ENCODE assay signal across 19 mouse cellular contexts in the genomic region with DNA sequence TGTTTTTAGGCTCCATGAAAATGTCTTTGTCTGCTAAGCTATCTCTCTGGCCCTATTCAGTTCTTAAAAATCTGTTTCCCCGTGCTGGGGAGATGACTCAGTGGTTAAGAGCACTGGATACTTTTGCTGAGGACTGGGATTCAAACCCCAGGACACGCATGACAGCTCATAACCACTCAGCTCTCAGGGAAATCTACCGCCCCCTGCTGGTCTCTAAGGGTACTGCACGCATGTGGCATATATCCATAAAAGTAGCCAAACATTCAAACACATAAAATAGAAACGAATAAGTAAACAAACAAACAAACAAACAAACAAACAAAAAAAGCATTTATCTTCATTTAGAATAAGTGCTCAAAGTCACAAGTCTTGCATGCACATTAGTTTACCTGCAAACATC.
DNase-seq lines count a peak whose midpoint lies in the region; ATAC-seq and TF ChIP-seq lines count a peak whose summit lies in the region.
"Had no signal": no experiment of that assay in that cellular context is flagged by ENCODE, and none has a peak within 500 bp of the region (broad histone marks: within the 10 kb centered on the region; RNA-seq: fewer than 3 reads in every experiment).

No protein-coding gene starts in this region.

- H3K4me2 ChIP-seq in forebrain, postnatal 0 days (ENCODE audit: low read depth) = no peak overlapping the region
- H3K4me2 ChIP-seq in forebrain, embryonic 16.5 days (ENCODE audit: low read length) = no peak overlapping the region
- H3K4me2 ChIP-seq: forebrain, embryonic 13.5 days; liver, embryonic 15.5 days; neural tube, embryonic 12.5 days had no signal

- DNase-seq in forebrain, postnatal 0 days = no peak
- DNase-seq in left cerebral cortex, adult 2 months (ENCODE audit: extremely low spot score in 1 of 2, low spot score in 2 of 2) = no peak
- DNase-seq in left cerebral cortex, postnatal 25 days (ENCODE audit: low spot score in 2 of 2) = no peak
- DNase-seq in brain, embryonic 14.5 days (ENCODE audit: low read depth) = no peak
- no peak for DNase-seq in embryonic facial prominence, embryonic 10.5 days (ENCODE audit: low spot score)
- DNase-seq in cerebellum, adult 2 months = no peak
- DNase-seq: adrenal gland, postnatal 10 days; cerebellum, adult 9-11 months; embryo, embryonic 11 days; gastrocnemius, postnatal 10 days; heart, postnatal 36 days; layer of hippocampus, adult 9-11 months; right cerebral cortex, postnatal 4 days had no signal

- TF ChIP-seq CTCF in forebrain, postnatal 0 days (IDR thresholded peaks at IDR 0.05; ENCODE audit: low read depth) = peak; percentile 40; the same call in 1 of the 2 replicates
- TF ChIP-seq CTCF in left cerebral cortex, adult 2 months (IDR thresholded peaks at IDR 0.05) = peak; percentile 39
- peak; percentile 88 for TF ChIP-seq CTCF in E14TG2a.4 (conservative IDR thresholded peaks at IDR 0.05; ENCODE audit: low read length)
- peak; percentile 43; the same call in 1 of the 2 replicates for TF ChIP-seq CTCF in brain, embryonic 14.5 days (IDR thresholded peaks at IDR 0.05; ENCODE audit: borderline replicate concordance, extremely low read depth, insufficient read depth, insufficient read length)
- TF ChIP-seq CTCF in cerebellum, adult 2 months (IDR thresholded peaks at IDR 0.05; ENCODE audit: borderline replicate concordance, insufficient read depth, low read depth, low read length) = no peak

- ATAC-seq in forebrain, postnatal 0 days = no peak
- no peak for ATAC-seq in forebrain, embryonic 16.5 days
- ATAC-seq: forebrain, embryonic 13.5 days had no signal

- intact Hi-C loops in left cerebral cortex, adult 2 months (cut with DNase I) = no loop called here
- intact Hi-C loops in left cerebral cortex, postnatal 25 days (cut with DNase I) = no loop called here

- no peaks in the 10 kb centered on the region for H3K4me1 ChIP-seq in forebrain, postnatal 0 days (ENCODE audit: insufficient read depth)
- H3K4me1 ChIP-seq in forebrain, embryonic 16.5 days (replicated peaks; ENCODE audit: control insufficient read depth, insufficient read depth, low read length) = no peaks in the 10 kb centered on the region
- peaks cover 36% of the 10 kb centered on the region for H3K4me1 ChIP-seq in E14TG2a.4 (replicated peaks; ENCODE audit: low read depth, low read length)
- no peaks in the 10 kb centered on the region for H3K4me1 ChIP-seq in embryonic facial prominence, embryonic 10.5 days
- H3K4me1 ChIP-seq in cerebellum, adult 2 months (ENCODE audit: control insufficient read depth, insufficient read depth, low read length) = no peaks in the 10 kb centered on the region; the same call in 1 of the 2 replicates
- H3K4me1 ChIP-seq: liver, embryonic 15.5 days; neural tube, embryonic 12.5 days had no signal

- H3K4me3 ChIP-seq in forebrain, postnatal 0 days (ENCODE audit: low read depth, low read length) = no peak overlapping the region
- H3K4me3 ChIP-seq in forebrain, embryonic 16.5 days (replicated peaks; ENCODE audit: low read length) = no peak overlapping the region
- no peak overlapping the region for H3K4me3 ChIP-seq in left cerebral cortex, adult 2 months
- H3K4me3 ChIP-seq in E14TG2a.4 (replicated peaks; ENCODE audit: low read length) = no peak overlapping the region
- H3K4me3 ChIP-seq in embryonic facial prominence, embryonic 10.5 days = no peak overlapping the region
- H3K4me3 ChIP-seq in cerebellum, adult 2 months (replicated peaks; ENCODE audit: insufficient read depth, low read depth, low read length) = no peak overlapping the region
- H3K4me3 ChIP-seq: forebrain, embryonic 13.5 days; heart, embryonic 10.5 days; liver, embryonic 15.5 days; neural tube, embryonic 12.5 days had no signal

- no peak overlapping the region for H3K27ac ChIP-seq in forebrain, postnatal 0 days (ENCODE audit: low read depth, low read length)
- no peak overlapping the region for H3K27ac ChIP-seq in forebrain, embryonic 16.5 days (ENCODE audit: low read length)
- H3K27ac ChIP-seq in left cerebral cortex, adult 2 months = no peak overlapping the region
- no peak overlapping the region for H3K27ac ChIP-seq in embryonic facial prominence, embryonic 10.5 days (replicated peaks)
- H3K27ac ChIP-seq in cerebellum, adult 2 months (ENCODE audit: insufficient read depth, low read length) = no peak overlapping the region
- H3K27ac ChIP-seq: forebrain, embryonic 13.5 days; heart, embryonic 10.5 days; liver, embryonic 15.5 days; neural tube, embryonic 12.5 days had no signal

- H3K27me3 ChIP-seq in forebrain, postnatal 0 days (ENCODE audit: insufficient read depth, low read length) = no peaks in the 10 kb centered on the region
- H3K27me3 ChIP-seq in forebrain, embryonic 16.5 days (replicated peaks; ENCODE audit: control insufficient read depth, insufficient read depth, low read length) = no peaks in the 10 kb centered on the region
- H3K27me3 ChIP-seq in E14TG2a.4 (ENCODE audit: insufficient read depth, low read length) = peaks cover 5% of the 10 kb centered on the region; the same call in 1 of the 2 replicates
- H3K27me3 ChIP-seq in embryonic facial prominence, embryonic 10.5 days (replicated peaks; ENCODE audit: low read depth, poor library complexity, severe bottlenecking) = no peaks in the 10 kb centered on the region
- no peaks in the 10 kb centered on the region for H3K27me3 ChIP-seq in cerebellum, adult 2 months (ENCODE audit: control insufficient read depth, insufficient read depth, low read length)
- H3K27me3 ChIP-seq: forebrain, embryonic 13.5 days; liver, embryonic 15.5 days; neural tube, embryonic 12.5 days had no signal

- no peak overlapping the region for H3K9ac ChIP-seq in forebrain, postnatal 0 days
- H3K9ac ChIP-seq in forebrain, embryonic 16.5 days (replicated peaks; ENCODE audit: low read depth, low read length) = no peak overlapping the region
- H3K9ac ChIP-seq: forebrain, embryonic 13.5 days; liver, embryonic 15.5 days; neural tube, embryonic 12.5 days had no signal

- WGBS in forebrain, postnatal 0 days = 91% methylated on average over 5 of the region's 5 CpGs
- 93% methylated on average over 5 of the region's 5 CpGs for WGBS in forebrain, embryonic 16.5 days
- WGBS in embryonic facial prominence, embryonic 10.5 days = 84% methylated on average over 5 of the region's 5 CpGs
- WGBS in cerebellum, adult 2 months = 86% methylated on average over 5 of the region's 5 CpGs

- H3K9me3 ChIP-seq in forebrain, postnatal 0 days (ENCODE audit: low read length) = no peaks in the 10 kb centered on the region
- peaks cover 7% of the 10 kb centered on the region; the same call in 1 of the 2 replicates for H3K9me3 ChIP-seq in forebrain, embryonic 16.5 days (ENCODE audit: control insufficient read depth, low read length)
- H3K9me3 ChIP-seq in E14TG2a.4 (ENCODE audit: low read length) = peaks cover 9% of the 10 kb centered on the region
- peaks cover 14% of the 10 kb centered on the region; the same call in 1 of the 2 replicates for H3K9me3 ChIP-seq in embryonic facial prominence, embryonic 10.5 days

- TF ChIP-seq POLR2A in brain, embryonic 14.5 days (IDR thresholded peaks at IDR 0.05; ENCODE audit: borderline replicate concordance, extremely low read depth, insufficient read depth, insufficient read length, poor library complexity, severe bottlenecking) = no peak
- TF ChIP-seq POLR2A in cerebellum, adult 2 months (IDR thresholded peaks at IDR 0.05; ENCODE audit: borderline replicate concordance, insufficient read depth, low read length) = no peak

- H3K36me3 ChIP-seq in forebrain, postnatal 0 days (ENCODE audit: insufficient read depth) = no peaks in the 10 kb centered on the region
- no peaks in the 10 kb centered on the region for H3K36me3 ChIP-seq in forebrain, embryonic 16.5 days (ENCODE audit: control insufficient read depth, insufficient read depth)
- H3K36me3 ChIP-seq in E14TG2a.4 (ENCODE audit: insufficient read depth, low read length) = no peaks in the 10 kb centered on the region
- no peaks in the 10 kb centered on the region for H3K36me3 ChIP-seq in embryonic facial prominence, embryonic 10.5 days (replicated peaks)
- H3K36me3 ChIP-seq: heart, embryonic 10.5 days; liver, embryonic 15.5 days; neural tube, embryonic 12.5 days had no signal
